Mouse (Mus musculus) heart, postnatal 4 days (tissue): ENCODE results near the gene Atg10. TPM values are rescaled to one million over a fixed set of nuclear protein-coding genes. Genes with fewer than 3 reads are reported as not detected.

Source experiments
- DNase-seq: peaks from one replicate; pipeline ENCODE4 v3.0.0; 2021
- total RNA-seq, 2 experiments: library from RNA; stranded (reverse); gene quantifications; 2 replicates each; pipeline ENCODE4 v1.2.3; 2021

Gene Atg10
- total RNA-seq, 2 experiments from 2014 or later = 22.1 to 25.6 TPM

DNA sequence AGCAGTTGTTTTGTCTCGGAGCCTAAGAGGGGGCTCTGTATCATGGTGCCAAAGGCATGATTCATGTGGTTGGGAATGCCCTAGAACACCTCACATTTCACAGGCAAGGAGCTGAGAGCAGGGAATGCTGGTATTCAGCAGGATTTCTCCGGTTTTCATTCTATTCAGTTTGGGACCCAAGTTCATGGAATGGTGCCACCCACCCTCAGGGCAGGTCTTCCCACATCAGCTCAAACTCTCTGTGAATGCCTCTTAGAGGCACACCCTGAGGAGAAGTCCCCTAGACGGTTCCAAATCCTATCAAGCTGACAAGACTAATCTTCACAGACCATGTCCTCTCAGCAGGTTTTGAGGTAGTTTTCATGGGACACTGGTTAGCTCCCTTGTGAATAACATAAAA lies 211.9 kb downstream of the Atg10 start:
- DNase-seq = no peak

DNA sequence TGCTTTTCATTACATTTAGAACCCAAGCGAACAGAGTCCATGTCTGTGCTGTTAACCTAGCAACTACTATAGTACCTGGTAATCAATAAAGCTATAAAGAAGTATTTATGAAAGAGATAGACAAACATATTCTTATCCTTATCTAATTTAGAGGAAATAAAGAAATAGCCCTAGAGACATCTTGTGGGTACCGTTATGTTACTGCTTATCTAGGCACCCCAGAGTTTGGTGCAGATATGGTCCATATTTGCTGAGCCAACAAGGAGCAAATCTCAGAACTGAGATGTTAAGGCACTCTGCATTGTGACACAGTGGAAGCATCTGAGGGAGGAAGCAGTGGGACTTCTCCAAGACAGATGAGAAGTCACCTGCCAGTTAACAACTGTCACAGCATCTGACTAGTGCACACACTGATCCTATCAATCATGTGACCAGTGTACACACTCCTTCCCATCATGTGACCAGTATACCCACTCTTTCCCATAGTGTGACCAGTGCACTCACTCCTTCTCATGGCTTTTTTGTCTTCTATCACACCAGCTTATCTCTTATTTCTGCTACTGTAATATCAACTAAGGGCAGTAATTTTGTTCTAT lies 228.6 kb downstream of the Atg10 start:
- no peak for DNase-seq

DNA sequence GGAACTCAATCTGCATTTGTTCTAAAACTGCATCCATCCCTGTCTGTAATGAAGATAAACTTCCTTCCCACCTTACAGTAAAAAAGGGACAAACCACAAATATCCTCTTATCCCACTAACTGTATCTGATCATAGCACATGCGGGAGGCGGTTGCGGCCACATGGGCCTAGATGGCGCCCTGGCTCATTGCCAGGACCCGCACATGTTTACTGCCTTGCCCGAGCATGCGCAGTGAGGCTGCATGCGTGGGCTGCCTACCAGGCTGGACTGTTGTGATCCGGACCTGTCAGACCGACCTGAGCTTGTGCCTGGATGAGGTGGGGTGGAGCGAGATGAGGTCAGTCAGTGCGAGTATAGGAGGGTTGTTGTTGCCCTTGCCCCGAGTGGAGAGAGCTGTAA lies 230.2 kb downstream of the Atg10 start:
- DNase-seq = no peak

DNA sequence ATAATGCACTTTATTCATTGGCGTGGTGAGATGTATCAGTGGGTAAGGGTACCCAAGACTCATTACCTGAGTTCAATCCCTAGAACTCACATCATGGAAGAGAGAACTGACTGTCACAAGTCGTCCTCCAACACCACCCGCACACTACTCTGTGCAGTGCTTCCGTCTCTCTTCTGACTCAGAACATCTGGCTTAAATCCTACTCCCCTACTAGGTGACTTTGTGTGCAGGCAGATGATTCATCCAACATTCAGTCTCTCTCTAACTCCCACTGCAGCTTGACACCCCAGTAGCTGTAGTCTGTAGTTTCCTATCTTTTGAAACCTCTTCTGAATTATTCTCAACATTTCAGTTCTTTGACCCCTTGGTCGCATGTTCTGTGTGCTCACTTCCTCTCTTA lies 230.8 kb downstream of the Atg10 start:
- DNase-seq = no peak

DNA sequence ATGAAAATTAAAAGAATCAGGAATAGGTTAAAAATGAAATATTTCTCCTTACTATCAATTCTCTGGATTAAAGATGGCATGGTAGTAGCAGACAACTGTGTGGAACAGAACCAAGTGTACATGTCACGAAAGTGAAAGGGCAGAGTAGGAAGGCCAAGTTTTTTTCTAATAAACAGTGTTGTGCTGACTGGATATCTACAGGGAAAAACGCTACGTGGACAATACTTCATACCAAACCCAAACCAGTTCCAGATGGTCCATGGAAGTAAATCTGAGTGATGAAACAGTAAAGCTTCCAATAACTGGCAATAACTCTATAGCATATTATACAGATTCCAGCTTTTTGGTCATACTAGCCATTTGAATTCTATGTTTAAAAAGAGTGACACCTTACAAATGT lies 235.5 kb downstream of the Atg10 start:
- DNase-seq = no peak

DNA sequence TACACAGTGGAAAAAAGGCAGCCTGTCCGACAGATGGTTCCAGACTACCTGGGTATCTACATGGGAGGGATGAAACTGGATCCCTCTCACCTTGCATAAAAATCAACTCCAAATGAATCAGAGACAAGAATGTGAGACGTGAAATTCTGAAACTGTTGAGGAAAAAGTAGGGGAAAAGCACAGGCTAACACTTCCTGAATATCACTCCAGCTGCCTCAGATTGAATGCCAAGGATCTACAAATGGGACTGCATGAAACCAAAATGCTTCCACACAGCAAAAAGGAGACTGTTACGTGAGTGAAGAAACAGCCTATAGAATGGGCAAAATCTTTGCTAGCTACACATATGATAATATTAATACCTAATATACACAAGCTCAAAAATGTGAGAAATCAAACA lies 238.4 kb downstream of the Atg10 start:
- DNase-seq = no peak

DNA sequence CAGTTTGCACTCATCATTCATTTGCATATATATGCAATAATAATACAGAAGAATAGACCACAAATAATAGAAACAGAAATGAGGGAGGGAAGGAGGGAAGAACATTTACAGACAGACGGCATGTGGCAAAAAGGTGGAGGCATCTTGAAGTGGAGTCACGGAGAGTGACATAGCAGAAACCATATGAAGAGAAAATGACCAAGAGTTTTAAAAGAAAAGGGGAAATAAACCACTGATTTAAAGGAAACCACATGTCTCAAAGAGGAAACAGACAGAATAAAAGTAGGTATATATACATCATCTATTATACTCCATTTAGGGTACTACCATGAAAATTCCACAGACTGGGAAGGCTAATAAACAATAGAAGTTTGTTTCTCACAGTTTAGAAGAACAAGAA lies 239.7 kb downstream of the Atg10 start:
- no peak for DNase-seq

DNA sequence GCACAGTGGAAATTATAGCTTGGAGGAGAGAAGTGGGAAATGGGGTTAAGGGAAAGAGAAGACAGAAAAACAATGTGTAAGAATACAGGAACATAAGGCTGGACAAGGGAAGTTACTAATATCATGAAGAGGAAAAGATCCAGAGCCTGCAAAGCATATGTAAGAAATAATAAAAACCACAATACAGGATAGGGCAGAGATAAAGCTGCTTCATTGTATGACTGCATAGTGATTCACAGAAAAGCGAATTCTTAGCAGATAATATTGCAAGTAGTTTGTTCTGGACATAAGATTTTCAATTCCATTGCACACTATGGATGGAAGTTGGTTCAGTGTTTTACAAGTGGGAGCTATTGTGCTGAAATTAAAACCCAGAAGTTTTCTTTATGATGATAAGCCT lies 242.0 kb downstream of the Atg10 start:
- no peak for DNase-seq

DNA sequence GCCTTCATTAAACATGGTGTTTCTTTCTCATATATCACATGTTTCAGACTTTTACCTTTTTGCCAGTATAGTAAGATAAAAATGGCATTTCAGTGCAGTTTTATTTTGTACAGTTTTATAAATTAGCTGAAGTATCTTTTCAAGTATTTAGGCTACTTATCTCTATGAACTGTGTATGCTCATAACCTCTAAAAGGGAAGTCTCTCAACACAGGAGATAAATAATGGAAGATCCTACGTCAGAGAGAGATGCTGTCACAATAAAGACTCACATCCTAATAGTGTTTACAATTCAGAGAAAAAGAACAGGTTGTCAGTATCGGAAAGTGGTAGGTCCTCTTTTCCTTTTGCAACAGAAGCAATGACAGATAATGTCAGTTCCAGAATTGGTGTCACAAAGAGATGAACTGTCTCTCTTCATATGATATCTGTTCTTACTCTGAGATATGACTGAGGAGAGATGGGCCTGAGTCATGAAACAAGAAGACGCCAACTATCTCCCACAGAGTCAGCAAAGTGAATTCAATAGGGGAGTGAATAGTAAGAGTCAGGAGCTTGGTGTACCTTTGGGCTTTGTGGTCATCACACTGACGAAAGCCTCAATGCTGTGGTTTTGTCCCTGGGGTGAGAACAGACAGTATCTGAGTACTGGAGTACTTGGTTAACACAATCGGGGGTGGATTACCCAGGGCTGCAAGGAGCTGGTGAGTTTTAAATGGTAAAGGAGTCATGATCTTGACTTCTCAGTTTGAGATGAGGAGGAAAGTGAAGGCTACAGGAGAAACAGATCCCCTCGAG lies 242.7 kb downstream of the Atg10 start:
- no peak for DNase-seq

DNA sequence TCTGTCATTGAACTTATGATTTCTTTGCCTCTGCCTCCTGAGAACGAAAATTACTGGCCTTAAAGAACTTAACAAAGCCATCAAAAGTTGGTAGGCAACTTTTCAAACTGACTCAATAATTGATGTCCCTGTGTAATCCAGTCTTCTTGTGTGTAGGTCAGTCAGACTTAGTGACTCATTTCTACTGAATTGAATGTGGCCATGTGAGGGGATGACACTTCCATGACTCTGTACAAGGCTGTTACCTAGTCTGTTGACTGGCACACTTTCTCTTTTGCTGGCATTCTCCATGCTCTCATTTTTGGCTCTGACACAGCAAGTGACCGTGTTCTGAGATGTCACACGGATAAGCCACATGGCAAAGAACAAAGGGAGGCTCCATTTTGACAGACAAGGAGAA lies 246.7 kb downstream of the Atg10 start:
- no peak for DNase-seq

DNA sequence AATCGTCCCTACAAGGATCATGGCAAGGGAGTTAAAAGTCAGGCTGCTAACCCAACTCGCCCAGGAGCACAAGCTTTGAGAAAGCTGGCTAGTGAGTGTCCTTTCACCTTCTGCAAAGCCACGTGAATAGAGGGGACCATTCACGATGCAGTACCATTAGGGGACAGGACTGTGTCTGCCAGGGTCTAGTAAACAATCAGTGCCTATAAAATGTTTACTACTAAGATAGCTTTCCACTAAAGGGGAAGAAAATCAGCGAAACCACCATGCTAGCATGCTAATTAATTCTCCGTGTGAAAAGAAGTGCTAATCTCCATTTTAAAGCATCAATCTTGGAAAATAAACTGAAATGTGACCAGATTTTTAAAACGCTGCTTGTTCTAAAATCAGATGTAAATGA lies 250.4 kb downstream of the Atg10 start:
- no peak for DNase-seq

DNA sequence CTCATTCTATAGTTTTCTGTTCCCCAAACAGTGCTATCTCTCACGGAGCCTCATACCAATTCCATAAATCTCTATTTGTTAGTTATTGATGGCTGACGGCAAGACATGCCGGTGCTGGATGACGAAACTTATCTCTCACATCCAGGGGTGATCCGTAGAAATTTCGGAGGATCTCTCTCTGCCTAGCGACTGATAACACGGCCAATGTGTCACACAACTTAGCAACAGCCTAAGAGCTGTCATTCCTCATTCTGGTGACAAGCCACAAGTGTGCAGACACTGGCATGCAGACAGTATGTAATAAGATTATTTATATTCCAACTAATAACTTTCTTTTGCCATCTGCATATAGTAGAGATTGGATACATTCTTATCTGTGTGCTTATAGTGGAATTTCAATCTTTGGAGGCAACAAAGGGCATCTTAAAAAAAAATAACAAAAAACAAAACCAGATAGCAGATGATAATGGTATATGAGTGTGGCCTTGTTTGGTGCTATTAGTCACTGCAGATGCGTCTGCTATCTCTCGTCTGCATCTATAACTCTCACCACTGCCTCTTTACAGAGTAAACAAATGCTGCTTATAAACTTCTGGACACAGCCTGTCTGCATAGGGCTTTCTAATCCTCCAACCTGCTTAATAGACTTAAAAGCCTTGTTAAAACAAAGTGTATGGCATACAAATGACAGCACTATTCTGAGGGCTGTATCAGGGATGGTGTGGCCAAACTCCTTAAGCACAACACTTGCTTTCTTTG lies 253.3 kb downstream of the Atg10 start:
- DNase-seq = no peak

DNA sequence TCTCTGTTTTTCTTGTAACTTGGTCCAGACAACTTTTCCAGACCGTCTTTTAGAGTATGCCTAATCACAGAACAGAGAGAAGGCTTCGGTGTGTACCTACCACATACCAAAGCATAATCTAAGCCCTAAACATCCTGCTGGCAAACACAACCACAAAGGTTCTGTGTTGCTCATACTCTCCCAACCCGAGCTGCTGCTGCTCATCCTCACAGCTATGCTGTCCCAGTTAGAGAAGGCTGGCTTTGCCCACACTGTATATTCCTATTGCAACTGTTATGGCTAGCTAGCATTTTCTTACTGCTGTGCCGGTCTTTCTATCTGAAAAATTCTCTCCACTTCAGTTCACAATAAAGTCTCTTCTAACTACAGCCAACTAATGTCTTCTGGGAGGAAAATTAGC lies 254.8 kb downstream of the Atg10 start:
- DNase-seq = no peak

DNA sequence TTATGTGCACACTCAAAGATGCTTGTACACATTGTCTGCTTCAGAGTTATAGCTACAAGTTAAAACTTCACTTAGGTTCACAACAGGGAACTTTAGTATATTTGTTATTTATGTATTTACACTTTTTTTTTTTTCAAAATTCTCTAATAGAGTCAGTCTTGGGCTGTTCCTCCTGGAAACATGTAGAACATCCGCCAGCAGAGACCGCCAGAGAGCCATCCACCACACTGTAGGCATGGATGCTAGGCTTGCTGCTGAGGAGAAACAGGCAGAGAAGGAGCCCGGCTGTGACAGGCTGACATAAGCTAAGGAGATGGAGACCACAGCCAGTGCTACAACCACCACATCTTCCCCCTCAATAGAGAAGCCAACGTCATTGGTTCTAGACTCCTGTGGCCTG lies 256.3 kb downstream of the Atg10 start:
- DNase-seq = peak; percentile 86

DNA sequence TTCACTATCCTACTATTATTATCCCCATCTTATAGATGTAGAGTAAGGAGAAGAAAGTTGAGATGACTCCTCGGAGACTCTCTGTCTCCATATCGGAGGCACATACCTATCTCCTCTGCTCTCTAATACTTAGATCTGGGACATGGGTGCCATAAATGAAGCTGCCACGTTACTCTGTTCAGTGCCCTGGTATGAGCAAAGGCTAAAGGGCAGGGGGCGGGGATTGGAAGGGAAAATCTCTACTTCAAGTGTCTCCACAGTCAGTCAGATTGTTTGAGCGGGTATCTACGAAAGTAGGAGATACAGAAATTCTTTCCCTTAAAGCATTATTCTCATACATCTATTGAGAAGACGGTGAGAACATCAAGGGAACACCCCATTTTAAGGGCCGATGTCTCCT lies 257.8 kb downstream of the Atg10 start:
- DNase-seq = no peak

DNA sequence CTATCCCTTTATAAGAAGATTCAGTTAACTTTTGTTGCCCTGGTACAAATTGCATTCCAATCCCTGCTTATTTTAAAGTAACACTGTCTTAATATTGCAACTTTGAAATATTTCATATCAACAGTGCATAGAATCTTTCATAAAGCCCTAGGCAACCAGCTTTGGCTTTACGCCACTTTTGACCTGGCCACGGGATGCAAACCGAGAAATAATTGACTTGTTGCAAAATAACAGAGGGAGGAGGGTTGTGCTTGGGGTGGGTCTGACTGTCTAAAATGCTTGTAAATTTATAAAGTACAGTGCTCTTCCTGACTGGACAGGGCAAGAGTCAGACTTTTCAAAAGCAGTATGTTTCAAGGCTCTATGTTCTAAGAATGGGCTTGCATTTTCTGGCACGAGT lies 259.3 kb downstream of the Atg10 start:
- DNase-seq = no peak

DNA sequence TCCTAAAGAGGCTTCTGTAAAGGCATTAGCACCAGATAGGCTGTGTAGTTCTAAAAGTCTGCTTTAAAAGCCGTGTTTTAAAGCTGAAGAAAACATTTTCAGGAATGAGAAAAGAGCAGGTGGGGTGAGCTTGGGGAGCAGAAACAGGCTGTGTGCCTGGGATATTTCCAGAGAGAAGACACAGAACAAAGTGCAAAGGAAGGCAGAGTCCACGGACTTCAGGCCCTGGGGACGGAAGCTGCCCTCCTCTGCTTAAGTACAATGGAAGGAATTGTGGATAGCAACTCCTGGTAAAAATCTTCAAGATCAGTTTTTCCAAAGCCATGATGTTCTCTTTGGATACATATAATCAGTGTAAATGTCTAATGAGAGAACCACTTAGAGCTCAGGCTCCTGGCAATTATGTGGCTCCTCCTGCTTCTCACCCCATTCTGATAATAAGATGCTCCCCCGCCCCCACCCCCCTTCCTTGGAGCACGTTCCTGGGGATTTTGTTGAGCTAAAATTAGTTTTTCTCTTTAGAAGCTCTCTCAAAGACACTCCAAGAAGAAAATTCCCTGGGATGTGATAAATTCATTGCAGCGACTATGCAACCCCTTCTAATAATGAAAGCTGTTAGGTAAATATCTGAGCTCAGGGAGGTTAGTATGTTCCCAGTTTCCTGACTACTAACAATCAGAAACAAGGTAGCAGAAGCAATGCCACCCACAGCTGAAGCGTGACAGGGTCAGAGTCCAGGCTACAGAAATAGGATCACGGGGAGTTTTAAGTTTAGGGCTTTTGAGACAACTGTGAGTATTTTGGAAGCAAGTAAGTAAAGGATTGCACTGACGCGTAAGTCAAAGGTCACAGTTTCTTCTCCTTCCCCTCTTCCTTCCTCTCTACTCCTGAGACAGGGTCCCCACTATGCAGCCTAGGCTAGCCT lies 260.7 kb downstream of the Atg10 start:
- DNase-seq = no peak

DNA sequence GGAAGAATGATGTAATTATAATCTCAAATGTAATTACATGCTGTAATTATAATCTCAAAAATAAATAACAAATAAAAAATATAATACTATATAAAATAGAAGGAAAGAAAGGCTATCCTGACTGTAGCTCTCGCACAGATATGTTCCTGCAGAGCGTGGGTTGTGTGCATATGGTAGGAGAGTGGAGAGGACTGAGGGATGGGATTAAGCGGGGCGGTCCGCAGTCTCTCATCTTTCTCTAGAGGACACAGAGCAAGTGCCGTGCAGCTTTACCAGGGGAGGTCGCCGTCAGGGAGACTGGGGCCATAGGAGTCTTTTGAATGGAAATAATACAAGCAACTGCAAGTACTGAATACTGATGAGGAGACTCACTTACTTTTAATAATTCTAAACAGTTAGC lies 263.2 kb downstream of the Atg10 start:
- DNase-seq = no peak

DNA sequence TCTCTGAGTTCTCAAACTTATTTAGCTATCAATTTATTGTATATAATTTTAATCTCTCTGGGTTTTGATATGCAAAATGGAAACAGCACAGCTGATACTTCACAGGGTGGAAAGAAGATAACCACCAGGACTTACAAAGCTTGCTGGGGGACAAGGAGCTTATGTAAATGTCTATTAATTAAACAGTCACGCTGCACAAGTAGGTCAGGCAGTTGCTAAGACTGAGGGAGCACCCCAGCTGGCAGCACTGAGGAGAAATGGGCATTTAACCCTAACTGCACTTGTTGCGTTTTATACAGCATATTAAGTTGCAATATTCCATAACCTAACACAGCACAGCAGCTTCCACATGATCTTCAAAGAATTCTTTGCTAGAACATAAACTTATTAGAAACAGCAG lies 264.9 kb downstream of the Atg10 start:
- no peak for DNase-seq

DNA sequence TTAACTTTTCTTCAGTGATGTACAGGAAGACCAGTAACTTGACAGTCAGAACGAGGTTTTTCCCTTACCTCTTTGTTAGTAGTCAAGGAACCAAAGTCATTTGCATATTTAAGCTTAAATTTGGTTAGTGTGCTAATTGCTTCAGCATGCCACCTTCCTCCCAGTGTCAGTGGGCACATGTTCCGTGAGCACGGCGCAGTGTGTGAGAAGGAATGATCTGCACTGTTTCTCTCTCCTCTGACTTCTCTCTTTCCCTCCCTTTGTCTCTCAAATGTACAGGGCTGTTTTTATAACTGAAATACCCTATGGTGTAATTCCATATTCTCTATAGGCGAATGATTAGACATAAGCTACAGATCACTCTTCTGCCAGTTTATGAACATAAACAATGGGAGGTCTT lies 284.2 kb downstream of the Atg10 start:
- no peak for DNase-seq

DNA sequence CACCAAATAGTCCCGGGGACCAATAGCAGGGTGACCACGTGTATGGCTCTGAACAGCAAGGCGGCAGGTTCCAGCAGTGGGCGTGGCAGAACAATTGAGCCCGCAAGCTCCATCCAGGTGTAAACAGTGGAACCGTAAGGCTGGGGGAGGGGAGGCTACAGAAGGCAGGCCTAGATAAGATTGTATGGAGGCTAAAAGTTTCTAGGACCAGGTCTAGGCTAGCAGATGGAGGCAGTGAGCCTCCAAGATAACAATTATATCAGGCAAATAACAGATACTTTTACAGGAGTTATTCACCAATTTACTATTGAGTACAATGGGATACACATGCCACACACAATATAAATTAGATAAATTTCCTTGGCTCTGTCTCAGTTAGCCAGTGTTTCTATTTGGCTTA lies 284.6 kb downstream of the Atg10 start:
- no peak for DNase-seq

DNA sequence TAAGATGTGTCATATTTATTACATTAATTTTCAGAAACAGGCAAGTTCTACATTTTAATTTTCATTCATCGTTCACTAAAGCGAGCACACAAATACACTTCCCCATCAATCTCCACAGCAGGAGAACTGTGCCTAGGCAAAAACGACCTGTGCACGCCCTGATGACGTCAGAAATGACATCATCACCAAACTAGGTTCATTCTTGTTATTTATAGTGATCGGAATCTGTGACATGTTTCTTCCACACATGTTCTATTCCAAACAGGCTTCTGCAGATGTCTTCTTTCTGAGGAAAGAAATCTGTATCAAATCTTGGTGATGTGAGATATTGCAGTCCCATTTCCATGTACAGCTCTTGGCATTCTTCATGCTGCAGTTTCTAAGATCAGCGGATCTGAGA lies 287.9 kb downstream of the Atg10 start:
- no peak for DNase-seq

DNA sequence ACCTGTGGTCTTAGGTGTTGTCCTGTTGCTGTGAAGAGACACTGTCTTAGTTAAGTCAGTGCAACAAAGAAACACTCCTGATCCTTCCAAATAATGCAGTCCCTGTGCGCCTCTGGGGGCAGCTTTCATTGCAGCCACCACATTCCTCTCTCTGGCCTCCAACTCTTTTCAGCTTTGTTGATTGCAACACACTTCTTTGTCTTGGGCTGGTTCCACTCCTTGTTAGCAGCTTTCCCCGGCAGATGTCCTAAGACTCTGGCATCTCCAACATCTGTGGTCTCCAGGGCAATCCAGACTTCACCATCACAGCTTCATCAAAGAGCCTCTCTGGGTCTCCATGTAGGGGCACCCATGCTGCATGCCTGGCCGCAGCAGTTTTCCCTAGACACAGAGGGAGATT lies 290.5 kb downstream of the Atg10 start:
- no peak for DNase-seq
